Mouse (Mus musculus): Measurements from ENCODE around the gene Ugcg. TPM values are rescaled to one million over a fixed set of nuclear protein-coding genes. Genes with fewer than 3 reads are reported as not detected.

Ugcg gene
- polyA plus RNA-seq, 1 experiment from 2014 or later: 9.9 TPM

- 97% methylated on average over 3 of the region's 3 CpGs for WGBS
- H3K27me3 ChIP-seq (ENCODE audit: low read depth, poor library complexity, severe bottlenecking): no peaks in the 10 kb centered on the region
- no peaks in the 10 kb centered on the region for H3K9me3 ChIP-seq (replicated peaks)
- H3K36me3 ChIP-seq: peaks cover 66% of the 10 kb centered on the region
- no peak for DNase-seq (ENCODE audit: low spot score)
- no peaks in the 10 kb centered on the region for H3K4me1 ChIP-seq
- no peak overlapping the region for H3K27ac ChIP-seq (replicated peaks)
- no peak overlapping the region for H3K4me3 ChIP-seq
These were observed 26.5 kb downstream of the Ugcg start for GRCm38 (mm10) chr4:59215585-59215984.

- no peak overlapping the region for H3K27ac ChIP-seq (replicated peaks)
- H3K4me1 ChIP-seq: no peaks in the 10 kb centered on the region
- no peaks in the 10 kb centered on the region for H3K9me3 ChIP-seq (replicated peaks)
- no peak overlapping the region for H3K4me3 ChIP-seq
- H3K36me3 ChIP-seq: peaks cover 70% of the 10 kb centered on the region
- 97% methylated on average over 7 of the region's 7 CpGs for WGBS
- no peaks in the 10 kb centered on the region for H3K27me3 ChIP-seq (ENCODE audit: low read depth, poor library complexity, severe bottlenecking)
- no peak for DNase-seq (ENCODE audit: low spot score)
These were observed 28.0 kb downstream of the Ugcg start for GRCm38 (mm10) chr4:59217101-59217500.

GRCm38 (mm10) chr4:59218154-59218553, 29.1 kb downstream of the Ugcg start:
- no peak overlapping the region for H3K4me3 ChIP-seq
- H3K27ac ChIP-seq (replicated peaks): no peak overlapping the region
- H3K9me3 ChIP-seq (replicated peaks): no peaks in the 10 kb centered on the region
- H3K36me3 ChIP-seq: peaks cover 73% of the 10 kb centered on the region
- 91% methylated on average over 7 of the region's 7 CpGs for WGBS
- no peak for DNase-seq (ENCODE audit: low spot score)
- H3K4me1 ChIP-seq: no peaks in the 10 kb centered on the region
- H3K27me3 ChIP-seq (ENCODE audit: low read depth, poor library complexity, severe bottlenecking): no peaks in the 10 kb centered on the region

- Histone ChIP-seq H3K27ac (replicated peaks) (no peak overlapping the region), H3K27me3 (ENCODE audit: low read depth, poor library complexity, severe bottlenecking) (no peaks in the 10 kb centered on the region), H3K4me1 (no peaks in the 10 kb centered on the region), H3K4me3 (no peak overlapping the region), H3K9me3 (replicated peaks) (no peaks in the 10 kb centered on the region), H3K36me3 (peaks cover 55% of the 10 kb centered on the region)
- WGBS: 95% methylated on average over 9 of the region's 9 CpGs
- no peak for DNase-seq (ENCODE audit: low spot score)
These were observed 33.2 kb downstream of the Ugcg start for GRCm38 (mm10) chr4:59222226-59222625.

- Histone ChIP-seq H3K36me3 (peaks cover 48% of the 10 kb centered on the region), H3K27ac (replicated peaks) (no peak overlapping the region), H3K4me1 (no peaks in the 10 kb centered on the region), H3K4me3 (no peak overlapping the region), H3K27me3 (ENCODE audit: low read depth, poor library complexity, severe bottlenecking) (no peaks in the 10 kb centered on the region), H3K9me3 (replicated peaks) (no peaks in the 10 kb centered on the region)
- 93% methylated on average over 5 of the region's 5 CpGs for WGBS
- DNase-seq (ENCODE audit: low spot score): no peak
These were observed 34.1 kb downstream of the Ugcg start for GRCm38 (mm10) chr4:59223055-59223615.

- H3K36me3 ChIP-seq: peaks cover 33% of the 10 kb centered on the region
- no peaks in the 10 kb centered on the region for H3K9me3 ChIP-seq (replicated peaks)
- WGBS: 92% methylated on average over 4 of the region's 4 CpGs
- no peaks in the 10 kb centered on the region for H3K27me3 ChIP-seq (ENCODE audit: low read depth, poor library complexity, severe bottlenecking)
- H3K4me1 ChIP-seq: no peaks in the 10 kb centered on the region
- no peak overlapping the region for H3K27ac ChIP-seq (replicated peaks)
- DNase-seq (ENCODE audit: low spot score): no peak
- H3K4me3 ChIP-seq: no peak overlapping the region
These were observed 35.8 kb downstream of the Ugcg start for GRCm38 (mm10) chr4:59224889-59225288.

GRCm38 (mm10) chr4:59227047-59227446, 38.0 kb downstream of the Ugcg start:
- Histone ChIP-seq H3K9me3 (replicated peaks) (no peaks in the 10 kb centered on the region), H3K4me3 (no peak overlapping the region), H3K27ac (replicated peaks) (no peak overlapping the region), H3K4me1 (no peaks in the 10 kb centered on the region), H3K27me3 (ENCODE audit: low read depth, poor library complexity, severe bottlenecking) (no peaks in the 10 kb centered on the region), H3K36me3 (peaks cover 21% of the 10 kb centered on the region)
- 93% methylated on average over 9 of the region's 9 CpGs for WGBS
- no peak for DNase-seq (ENCODE audit: low spot score)

- no peak for DNase-seq (ENCODE audit: low spot score)
These were observed 39.9 kb downstream of the Ugcg start for GRCm38 (mm10) chr4:59228951-59229350.

GRCm38 (mm10) chr4:59231266-59232055, 42.4 kb downstream of the Ugcg start:
- H3K36me3 ChIP-seq: no peaks in the 10 kb centered on the region
- no peak for DNase-seq (ENCODE audit: low spot score)
- H3K27me3 ChIP-seq (ENCODE audit: low read depth, poor library complexity, severe bottlenecking): no peaks in the 10 kb centered on the region
- WGBS: 94% methylated on average over 6 of the region's 6 CpGs
- H3K9me3 ChIP-seq (replicated peaks): no peaks in the 10 kb centered on the region
- H3K27ac ChIP-seq (replicated peaks): no peak overlapping the region
- no peaks in the 10 kb centered on the region for H3K4me1 ChIP-seq
- no peak overlapping the region for H3K4me3 ChIP-seq

More at GRCm38 (mm10) chr4:59228951-59229350, 39.9 kb downstream of the Ugcg start:
- Histone ChIP-seq H3K27me3 (ENCODE audit: low read depth, poor library complexity, severe bottlenecking) (no peaks in the 10 kb centered on the region), H3K4me1 (no peaks in the 10 kb centered on the region), H3K4me3 (no peak overlapping the region), H3K27ac (replicated peaks) (no peak overlapping the region), H3K36me3 (peaks cover 5% of the 10 kb centered on the region), H3K9me3 (replicated peaks) (no peaks in the 10 kb centered on the region)

GRCm38 (mm10) chr4:59234014-59234413, 45.0 kb downstream of the Ugcg start:
- no peaks in the 10 kb centered on the region for H3K9me3 ChIP-seq (replicated peaks)
- no peak overlapping the region for H3K4me3 ChIP-seq
- no peaks in the 10 kb centered on the region for H3K27me3 ChIP-seq (ENCODE audit: low read depth, poor library complexity, severe bottlenecking)
- H3K27ac ChIP-seq (replicated peaks): no peak overlapping the region
- no peak for DNase-seq (ENCODE audit: low spot score)
- no peaks in the 10 kb centered on the region for H3K4me1 ChIP-seq
- WGBS: 89% methylated on average over 8 of the region's 10 CpGs
- H3K36me3 ChIP-seq: no peaks in the 10 kb centered on the region

- 91% methylated on average over 23 of the region's 23 CpGs for WGBS
- no peaks in the 10 kb centered on the region for H3K27me3 ChIP-seq (ENCODE audit: low read depth, poor library complexity, severe bottlenecking)
- DNase-seq (ENCODE audit: low spot score): no peak
- H3K27ac ChIP-seq (replicated peaks): no peak overlapping the region
- no peak overlapping the region for H3K4me3 ChIP-seq
- no peaks in the 10 kb centered on the region for H3K9me3 ChIP-seq (replicated peaks)
- no peaks in the 10 kb centered on the region for H3K36me3 ChIP-seq
- H3K4me1 ChIP-seq: peaks cover 3% of the 10 kb centered on the region; the same call in 1 of the 2 replicates
These were observed 45.6 kb downstream of the Ugcg start for GRCm38 (mm10) chr4:59234451-59235216.

GRCm38 (mm10) chr4:59236362-59236761, 47.3 kb downstream of the Ugcg start:
- no peaks in the 10 kb centered on the region for H3K27me3 ChIP-seq (ENCODE audit: low read depth, poor library complexity, severe bottlenecking)
- H3K9me3 ChIP-seq (replicated peaks): no peaks in the 10 kb centered on the region
- H3K27ac ChIP-seq (replicated peaks): no peak overlapping the region
- peaks cover 3% of the 10 kb centered on the region; the same call in 1 of the 2 replicates for H3K4me1 ChIP-seq
- no peak for DNase-seq (ENCODE audit: low spot score)
- 91% methylated on average over 3 of the region's 3 CpGs for WGBS
- H3K4me3 ChIP-seq: no peak overlapping the region
- no peaks in the 10 kb centered on the region for H3K36me3 ChIP-seq

All from midbrain, embryonic 10.5 days (tissue).